Mouse (Mus musculus) thymus, postnatal 36 days (tissue): ENCODE results near the gene Trak1.

Experiments used
- DNase-seq, 2 experiments: peaks; one replicate each; pipeline ENCODE4 v3.0.0; 2022; ENCODE audit warnings: mixed read lengths in 2 of 2

Trak1 gene

DNA sequence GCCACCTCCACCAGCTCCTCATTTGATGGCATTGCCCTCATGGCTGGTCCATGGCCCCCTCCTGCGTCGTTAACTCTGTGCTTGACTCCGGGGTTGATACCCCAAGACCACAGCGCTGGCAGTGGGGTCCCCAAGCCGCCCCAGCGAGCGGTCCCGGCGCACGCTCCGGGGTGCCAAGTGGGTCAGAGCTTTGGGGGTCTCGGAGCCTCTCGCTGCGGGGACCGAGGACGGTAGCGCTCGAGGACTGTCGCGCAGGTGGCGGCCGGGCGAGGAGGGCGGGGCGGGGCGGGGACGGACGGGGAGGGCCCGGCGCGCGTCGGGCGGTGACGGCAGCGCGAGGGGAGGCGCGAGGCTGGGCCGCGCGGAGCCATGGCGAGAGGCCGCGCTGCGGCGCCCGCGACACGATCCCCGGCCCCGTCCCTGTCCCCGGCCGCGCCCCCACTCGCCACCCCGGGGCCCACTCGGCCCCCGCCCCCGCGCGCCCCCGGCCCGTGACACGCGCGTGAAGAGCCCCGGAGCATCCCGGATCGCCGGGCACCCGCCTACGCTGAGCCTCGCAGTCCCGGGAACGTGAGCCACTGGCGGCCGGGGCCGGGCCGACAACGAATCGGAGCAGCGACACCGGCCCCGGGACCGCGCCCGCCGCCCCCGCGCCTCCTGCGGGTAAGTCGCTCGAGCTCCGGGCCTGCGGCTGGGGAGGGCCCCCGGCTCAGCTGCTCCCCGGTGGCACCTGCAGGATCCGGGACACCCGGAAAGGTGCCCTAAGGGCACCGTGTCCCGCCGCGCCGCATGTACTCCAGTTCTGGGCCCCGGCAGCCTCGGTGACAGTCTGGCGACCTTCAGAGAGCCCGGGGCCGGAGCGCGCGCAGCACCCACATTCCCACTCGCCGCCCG is at the start of gene Trak1:
Trak1 (plus strand) TSS at position 332 of the 894 bp plus-strand sequence.
- DNase-seq, result peak; percentile 74 to 80

DNA sequence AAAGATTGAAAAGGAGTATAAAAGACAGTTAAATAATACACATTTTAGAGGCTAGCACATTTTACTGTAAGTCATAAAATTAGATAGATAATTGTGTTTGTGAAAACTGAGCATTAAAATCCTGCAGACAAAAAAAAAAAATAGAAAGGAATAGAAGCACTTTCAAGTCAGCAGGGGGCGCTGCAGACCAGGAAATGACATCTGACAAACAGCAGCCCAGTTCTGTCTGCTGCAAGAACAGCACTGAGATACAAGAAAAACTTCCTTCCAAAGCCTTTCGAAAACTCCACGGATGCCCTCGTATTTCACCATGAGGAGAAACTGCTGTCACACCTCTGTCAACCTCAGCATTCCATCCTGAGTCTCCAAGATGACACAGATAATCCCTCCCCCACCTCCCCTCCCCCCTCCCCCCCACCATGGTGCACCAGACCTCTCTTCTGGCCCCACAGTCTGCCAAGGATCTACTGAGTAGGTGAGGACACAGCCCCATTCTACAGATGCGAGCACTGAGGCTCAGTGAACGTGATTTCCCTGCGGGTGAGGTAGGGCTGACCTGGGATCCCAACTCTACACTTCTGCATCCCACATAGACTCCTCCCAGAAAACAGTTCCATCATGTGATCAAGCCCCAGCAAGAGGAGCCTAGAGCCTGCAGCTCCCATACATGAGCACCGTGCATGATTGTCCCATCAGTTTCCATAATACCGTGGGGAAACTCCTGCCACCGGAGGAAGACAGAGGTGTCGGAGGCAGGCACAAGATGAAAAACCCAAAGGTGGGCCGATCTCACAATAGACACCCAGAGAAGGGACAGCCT is 49.1 kb upstream of the Trak1 start:
- DNase-seq, result peak; percentile 77 to 81

DNA sequence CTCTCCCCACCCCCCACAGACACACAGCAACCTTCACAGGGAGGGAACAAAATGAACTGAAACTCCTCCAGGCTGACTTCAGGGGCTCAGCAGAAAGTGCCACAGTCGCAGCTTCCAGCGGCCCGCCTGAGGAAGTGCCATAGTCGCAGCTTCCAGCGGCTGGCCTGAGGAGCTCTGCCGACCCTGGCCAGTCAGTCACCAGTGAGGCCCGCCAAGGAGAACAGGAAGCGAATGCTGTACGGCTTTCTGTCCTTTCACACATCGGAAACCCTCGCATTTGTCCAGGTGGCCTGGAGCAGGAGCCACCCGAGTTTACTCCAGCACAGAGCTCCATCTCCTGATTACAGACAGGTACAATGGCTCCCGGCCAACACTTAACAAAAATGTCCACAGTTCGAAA is 47.5 kb upstream of the Trak1 start:
- no peak for DNase-seq

DNA sequence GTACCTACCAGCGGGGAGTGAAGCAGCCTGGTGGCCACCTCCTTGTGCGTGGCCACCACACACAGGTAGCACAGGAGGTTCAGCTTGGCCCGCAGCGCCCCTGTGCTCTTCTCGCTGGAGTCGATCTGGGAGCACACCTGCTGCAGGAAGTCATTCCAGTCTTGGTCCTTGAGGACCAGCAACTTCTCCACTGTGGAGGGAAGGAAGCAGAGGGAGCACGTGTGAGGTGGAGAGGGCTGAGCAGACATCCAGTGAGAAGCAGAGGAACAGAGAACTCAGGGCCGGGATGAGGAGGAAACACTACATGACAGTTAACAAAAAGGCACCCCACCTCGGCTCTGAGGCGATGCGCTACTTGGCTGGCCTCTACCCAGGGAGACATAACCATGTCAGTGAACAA is 46.4 kb upstream of the Trak1 start:
- no peak for DNase-seq

DNA sequence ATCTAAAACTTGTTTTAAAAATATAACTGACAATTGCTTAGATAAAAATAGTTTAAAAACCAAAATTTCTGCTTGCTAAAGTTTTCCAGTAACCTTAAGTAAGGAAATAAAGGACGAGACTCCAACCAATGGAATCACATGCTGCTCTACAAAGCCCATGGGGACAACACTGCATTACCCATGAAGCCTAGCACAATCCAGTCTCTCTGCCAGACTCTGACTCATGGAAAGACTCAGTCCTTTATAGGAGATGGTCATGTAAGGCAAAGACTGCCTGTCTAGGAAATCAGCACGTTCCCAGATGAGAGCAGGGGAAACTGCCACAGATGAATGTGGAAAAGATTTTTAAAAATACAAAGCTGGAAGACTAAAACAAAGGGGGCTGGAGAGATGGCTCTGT is 43.3 kb upstream of the Trak1 start:
- DNase-seq, result no peak

DNA sequence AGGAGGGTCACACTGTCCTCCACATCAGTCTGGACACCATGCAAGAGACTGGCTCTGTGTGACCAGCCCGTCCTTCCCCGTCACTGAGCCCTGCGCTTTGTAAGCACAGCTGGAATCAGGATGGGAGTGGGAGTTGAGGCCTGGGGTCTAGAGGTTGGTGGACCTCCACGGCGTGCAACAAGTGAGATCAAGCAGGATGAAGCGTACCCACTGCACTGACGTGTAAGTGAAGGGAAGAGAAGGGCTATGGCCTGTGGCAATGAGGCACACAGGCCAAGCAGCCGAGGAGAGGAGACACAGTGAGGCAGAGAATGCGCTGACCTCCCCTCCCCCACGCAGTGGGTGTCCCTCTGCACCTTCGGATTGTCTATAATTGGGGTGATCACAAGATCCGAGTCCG is 42.5 kb upstream of the Trak1 start:
- no peak for DNase-seq

DNA sequence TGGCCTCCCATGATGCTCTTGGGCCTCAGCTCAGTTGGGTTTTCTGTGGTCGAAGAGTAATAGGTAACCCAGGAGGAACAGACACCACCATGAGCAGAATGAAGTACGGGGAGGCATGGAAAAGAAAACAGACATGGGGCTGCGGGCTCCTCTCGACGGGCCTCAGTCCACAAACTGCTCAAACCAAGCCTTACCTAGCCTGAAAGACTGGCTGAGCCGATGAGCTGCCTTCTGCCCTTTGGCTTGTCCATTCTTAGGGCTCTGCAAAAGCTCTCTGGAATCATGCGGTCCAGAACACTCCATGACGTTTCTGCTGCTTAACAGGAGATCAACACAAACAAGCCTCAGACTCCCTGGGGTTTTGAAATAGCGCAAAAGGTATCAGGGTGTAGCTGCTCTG is 40.2 kb upstream of the Trak1 start:
- no peak for DNase-seq

DNA sequence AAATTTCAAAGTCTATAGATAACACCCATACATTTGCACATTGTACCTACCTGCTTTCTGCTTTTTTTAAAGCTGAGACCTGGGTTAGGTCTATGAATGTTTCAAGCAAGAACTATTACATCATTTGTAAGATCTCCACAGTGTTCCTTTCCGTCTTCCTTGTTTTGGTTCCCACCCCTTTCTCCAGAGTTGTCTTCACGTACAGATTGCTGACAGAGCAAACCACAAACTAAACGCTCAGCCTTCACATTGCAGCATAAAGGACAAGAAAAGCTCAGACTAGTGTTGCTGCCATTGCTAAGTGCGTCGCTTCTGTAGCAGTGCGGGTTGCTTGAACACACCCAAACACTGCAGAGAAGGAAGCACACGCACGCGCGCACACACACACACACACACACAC is 32.0 kb upstream of the Trak1 start:
- DNase-seq, result no peak

DNA sequence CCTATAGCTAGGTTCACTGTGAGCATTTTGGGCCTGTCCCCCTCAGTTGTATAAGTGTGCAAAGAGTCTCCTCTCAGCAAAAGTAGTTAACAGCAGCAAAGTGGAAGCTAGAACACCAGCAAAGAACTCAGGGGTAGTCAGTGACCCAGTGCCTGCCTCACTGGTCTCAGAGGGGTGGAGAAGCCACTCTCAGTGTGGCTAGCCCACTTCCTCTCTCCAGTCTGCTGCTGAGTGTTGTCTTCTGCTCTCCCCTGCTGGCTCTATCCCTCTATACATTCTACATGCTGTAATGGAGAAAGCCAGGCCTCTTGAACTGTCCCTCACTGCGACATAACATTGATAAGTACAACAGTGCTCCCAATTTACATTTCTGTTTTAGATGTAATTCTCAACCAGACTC is 26.2 kb upstream of the Trak1 start:
- no peak for DNase-seq

DNA sequence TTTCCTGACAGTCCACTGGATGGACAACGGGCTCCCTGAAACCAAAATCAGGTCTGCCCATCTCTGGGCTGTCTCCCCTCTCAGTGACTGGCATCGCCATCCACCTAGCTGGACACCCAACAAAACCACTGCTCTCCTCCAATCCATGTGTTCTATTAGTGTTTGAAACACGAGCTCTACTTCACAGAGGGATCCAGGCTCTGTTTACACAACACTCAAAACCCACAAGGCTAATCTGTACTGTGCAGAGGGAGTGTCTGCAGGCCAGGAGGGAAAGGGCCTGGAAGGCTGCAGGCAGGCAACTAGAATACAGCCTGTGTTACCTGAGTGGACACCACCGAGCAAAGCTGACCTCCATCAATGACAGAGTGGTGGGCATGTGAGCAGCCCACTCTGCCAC is 25.7 kb upstream of the Trak1 start:
- no peak for DNase-seq

DNA sequence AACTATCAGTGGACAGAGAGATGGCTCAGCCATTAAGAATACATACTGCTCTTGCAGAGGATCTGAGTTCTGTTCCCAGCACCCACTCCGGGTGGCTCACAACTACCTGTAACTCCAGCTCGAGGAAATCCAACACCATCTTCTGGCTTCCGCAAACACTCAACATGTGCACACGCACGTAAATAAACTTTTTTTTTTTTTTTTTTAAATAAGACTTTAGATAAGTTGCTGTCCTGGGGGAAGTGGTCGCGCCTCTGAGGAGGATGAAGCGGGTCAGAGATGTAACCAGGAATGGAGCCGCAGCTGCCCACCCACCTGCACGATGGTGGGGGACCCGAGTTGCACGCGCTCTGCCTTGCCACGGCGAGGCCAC is 20.6 kb upstream of the Trak1 start:
- no peak for DNase-seq

DNA sequence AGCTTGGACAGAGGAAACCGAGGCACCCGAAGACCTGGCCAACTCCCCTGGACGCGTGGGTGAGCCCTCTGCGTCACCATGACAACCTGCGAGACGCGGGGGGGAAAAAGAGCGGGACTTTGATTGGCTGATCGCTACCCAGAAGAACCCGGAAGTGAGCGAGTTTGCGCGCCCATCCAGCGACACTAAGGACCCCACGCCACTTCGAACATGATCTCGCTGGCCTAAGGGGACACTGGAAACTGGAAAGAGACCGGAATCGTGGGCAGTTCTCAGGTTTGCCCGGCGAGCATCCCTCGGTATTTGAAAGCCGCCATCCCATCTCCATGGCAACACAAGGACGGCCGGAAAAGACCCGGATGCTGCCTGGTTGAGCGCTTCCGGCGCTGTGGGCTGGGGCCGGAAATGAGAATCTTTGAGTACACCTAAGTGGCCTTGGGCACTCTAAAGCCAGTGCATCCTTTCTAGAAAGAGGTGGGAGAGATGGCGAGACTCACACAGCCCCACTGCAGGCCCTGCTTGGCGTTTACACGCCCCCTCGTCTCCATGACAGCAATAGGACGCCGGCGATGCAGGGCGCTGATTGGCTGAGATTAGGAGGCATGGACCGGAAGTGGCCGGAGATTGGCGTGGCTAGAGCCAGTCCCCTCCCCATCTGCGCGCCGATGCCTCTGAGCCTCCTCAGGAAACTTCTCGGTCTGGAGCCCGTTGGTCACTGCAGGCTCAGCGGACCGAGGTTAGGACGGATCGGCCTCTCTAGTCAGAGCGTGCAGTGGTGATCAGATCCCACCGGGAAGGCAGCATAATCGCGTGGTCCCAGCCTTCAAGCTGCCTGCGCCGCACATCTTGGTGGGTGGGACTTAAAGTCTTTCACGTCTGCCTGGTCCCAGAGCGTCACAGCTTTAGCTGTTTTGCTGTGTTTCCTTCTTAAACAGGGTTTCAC is 19.9 kb upstream of the Trak1 start, which contains the start of gene Ulk4:
Ulk4 (minus strand) TSS at position 80 of the 943 bp plus-strand sequence.
- DNase-seq, result peak; percentile 84 to 87

DNA sequence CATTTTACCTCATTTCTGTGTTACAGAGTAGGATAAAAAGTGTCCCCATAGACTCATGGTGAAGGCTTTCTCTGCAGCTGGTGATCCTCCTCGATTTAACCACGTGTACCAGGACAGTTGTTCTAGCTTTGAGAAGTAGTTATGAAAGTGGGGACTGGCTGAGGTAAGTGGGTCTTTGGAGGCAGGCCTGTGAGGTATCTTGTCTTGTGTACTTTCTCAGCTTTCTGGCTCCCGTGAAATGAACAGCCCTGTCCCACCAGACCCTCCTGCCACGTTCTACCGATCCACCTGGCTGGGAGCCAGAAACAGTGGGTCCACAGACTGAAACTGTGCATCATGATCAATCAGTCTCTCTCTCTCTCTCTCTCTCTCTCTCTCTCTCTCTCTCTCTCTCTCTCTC is 18.1 kb upstream of the Trak1 start:
- DNase-seq, result no peak

DNA sequence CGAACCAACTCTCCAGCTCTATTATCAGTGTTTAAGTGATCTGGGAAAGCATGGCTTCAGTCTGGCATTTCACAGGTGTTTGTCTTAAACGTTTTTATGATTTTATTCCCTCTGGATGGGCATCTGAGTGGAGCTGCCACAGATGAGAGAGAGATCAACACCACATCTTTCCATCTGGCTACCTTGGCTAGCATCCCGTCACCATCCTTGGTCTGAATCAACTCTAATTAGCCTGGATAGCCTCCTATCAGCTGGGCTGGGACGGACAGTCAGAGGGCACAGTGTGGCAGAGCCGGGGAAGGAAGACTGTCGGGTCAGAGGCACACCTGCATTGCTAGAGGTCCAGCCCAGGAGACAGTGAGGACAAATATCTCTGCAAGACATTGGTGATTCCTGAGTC is 15.4 kb upstream of the Trak1 start:
- DNase-seq, result no peak

DNA sequence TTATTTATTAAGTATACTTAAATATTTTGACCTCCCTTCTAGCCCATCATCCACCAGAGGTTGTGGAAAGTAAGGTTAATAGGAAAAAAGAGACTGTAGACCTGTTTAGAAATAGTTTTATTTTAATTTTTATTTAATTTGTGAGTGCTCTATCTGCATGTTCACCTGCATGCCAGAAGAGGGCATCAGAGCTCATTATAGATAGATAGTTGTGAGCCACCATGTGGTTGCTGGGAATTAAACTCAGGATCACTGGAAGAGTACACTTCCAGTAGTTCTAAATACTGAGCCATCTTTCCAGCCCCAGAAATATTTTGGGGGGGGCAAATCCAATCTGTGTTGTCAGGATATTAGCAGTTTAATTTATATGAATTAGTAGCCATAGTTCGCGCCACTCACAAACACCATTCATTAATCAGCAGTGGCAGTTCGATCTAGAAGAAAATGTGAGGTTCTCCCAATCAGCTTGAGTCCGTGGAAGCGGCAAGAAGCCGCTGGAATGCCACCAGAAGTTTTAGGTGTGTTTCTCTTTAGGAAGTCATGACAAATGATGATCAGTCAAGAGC is 13.6 kb upstream of the Trak1 start:
- DNase-seq, result no peak

DNA sequence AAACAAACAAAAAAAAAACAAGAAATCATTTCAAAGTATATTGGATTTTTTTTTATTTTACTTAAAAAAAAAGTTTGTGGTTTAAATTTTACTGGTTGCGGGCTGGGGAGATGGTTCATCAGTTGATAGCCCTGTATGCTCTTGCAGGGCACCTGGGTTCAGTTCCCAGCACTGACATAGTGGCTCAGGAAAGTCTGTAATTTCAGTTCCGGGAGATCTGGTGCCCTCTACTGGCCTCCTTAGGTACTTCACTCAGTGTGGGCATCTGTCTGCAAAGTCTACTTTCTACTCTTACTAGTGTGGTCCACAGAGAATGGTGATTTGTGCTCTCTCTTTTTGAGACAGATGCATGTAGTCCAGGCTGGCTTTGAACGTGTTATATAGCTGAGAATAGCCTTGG is 12.9 kb upstream of the Trak1 start:
- DNase-seq, result peak; percentile 50 to 52

DNA sequence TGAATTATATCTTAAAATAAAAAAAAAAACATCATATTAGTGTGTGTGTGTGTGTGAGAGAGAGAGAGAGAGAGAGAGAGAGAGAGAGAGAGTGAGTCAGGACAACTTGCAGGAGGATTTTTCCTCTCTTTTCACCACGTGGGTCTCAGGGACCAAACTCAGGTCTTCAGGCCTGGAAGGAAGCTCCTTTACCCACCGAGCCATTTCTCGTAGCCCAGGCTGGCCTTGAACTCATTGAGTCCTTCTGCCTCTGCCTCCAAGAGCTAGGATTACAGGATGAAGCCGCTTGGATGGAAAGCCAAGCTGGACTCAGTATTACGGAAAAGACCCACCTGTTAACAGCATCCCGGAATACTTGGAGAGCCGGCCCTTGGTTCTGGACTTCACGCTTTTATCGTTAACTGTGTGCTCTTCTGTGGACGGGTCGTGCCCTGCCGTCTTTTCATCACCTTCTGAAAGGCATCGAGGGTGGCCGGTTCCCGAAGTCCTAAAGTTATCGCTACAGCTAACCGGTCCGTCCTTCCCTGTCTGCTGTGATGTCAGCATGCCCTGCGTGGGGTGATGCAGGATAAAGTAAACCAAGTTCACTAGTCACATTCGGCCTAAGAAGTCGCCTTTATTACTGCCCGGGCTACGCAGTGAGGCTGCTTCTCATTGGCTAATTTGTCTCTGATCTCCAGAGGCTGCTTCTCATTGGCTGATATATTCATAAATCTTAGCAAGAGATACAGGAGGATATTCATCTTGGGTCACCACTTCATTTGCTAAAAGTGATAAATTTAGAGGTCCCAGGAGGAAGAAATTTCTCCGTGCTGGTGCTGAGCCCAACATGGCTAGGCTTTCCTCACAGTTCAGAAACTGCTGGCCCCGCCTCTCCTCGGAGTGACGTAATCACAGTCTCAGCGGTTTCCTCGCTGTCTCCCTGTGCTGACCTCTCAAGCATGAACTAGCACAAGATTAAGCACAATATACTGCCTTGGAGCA is 11.7 kb upstream of the Trak1 start:
- peak; percentile 55 to 62 for DNase-seq

DNA sequence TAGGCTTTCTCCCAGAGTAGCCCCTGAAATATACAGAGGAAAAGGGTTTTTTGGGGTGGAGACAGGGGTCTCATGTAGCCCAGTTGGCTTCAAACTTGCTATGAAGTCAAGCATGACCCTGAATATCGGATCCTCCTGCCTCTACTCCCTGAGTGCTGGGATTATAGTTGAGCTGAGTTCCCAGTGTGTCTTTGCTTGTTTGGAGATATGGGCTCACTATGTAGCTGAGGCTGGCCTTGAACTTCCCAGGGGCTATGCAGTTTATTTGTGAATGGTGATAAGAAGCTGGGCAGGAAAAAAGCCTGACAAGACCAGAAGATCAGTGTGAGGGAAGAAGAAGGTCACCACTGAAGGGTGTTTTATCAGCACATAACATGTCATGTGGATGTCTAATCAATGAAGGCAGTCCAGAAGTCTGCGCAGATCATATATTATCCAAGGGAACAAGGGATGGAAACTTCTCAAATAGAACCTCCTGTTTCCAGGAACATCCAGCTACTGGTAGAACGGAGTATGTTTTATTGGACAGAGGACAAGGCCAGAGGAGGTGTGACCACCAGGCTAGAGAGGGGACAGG is 10.9 kb upstream of the Trak1 start:
- no peak for DNase-seq

DNA sequence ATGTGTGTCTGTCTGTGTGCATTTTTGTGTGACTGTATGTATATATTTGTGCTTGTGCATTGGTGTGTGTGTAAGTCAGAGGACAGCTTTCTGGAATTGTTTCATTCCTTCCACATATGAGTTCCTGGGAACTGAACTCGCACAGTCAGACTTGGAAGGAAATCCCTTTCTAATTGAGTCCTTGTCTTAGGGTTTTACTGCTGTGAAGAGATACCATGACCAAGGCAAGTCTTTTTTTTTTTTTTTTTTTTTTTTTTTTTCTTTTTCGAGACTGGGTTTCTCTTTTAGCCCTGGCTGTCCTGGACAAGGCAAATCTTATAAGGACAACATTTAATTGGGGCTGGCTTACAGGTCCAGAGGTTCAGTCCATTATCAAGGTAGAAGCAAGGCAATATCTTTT is 6.0 kb upstream of the Trak1 start:
- DNase-seq, result no peak

DNA sequence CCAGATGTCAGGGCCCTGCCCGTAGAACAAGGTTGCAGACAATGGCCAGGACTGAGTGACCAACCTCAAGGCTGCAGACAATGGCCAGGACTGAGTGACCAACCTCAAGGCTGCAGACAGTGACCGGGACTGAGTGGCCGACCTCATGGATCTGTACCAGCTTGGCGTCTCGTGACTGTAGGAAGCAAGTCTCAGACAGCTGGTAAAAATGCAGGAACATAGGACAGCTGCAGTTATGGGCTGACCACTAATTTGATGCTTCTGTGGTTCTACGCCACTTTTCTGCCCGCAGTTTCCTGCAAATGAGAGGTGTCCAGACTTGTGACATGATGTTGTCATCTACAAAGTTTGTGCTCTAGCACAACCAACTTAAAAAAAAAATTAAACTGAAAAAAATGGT is 4.1 kb upstream of the Trak1 start:
- no peak for DNase-seq

DNA sequence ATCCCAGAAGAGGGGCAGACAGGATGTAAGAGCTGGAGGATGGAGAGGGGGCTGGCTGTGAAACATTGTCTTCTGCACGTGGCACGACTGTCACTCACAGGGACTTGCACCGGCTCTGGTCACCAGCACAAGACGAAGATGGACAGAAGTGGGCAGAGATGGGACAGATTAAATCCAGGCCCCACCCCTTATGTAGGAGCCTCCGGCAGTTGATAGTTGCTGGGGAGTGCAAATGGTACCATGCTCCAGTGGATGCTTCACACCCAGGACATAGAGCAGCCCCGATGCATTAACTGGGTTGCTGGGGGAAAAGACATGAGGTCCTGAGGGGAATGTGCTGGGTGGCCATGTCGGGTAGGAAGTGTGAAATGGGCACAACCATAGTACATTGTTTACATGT is 2.1 kb upstream of the Trak1 start:
- no peak for DNase-seq
